Mouse (Mus musculus) left cerebral cortex, adult 6 months (tissue): ENCODE data around the gene Ccdc146. TPM values are rescaled to one million over a fixed set of nuclear protein-coding genes. Genes with fewer than 3 reads are reported as not detected.

Experiments
- long read RNA-seq, 2 experiments: library from polyadenylated mRNA; unstranded; transcript quantifications; one replicate each; pipeline ENCODE4 v2.0.0; 2019 to 2020
- polyA plus RNA-seq: library from polyadenylated mRNA; unstranded; fragments of <200 nt; fragmentation: Nextera tagmentation; gene quantifications from 2 replicates; pipeline ENCODE4 v1.2.3, GENCODE M21; 2021

Ccdc146 gene
- polyA plus RNA-seq: 0.44 and 0.55 TPM in 2 replicates
- long read RNA-seq, experiment 1: 0 reads
- long read RNA-seq, experiment 2, partial matches to known transcripts: 1 of 1 reads
- long read RNA-seq, experiment 2, other reads (novel, unspliced or antisense): 0 of 1 reads

DNA sequence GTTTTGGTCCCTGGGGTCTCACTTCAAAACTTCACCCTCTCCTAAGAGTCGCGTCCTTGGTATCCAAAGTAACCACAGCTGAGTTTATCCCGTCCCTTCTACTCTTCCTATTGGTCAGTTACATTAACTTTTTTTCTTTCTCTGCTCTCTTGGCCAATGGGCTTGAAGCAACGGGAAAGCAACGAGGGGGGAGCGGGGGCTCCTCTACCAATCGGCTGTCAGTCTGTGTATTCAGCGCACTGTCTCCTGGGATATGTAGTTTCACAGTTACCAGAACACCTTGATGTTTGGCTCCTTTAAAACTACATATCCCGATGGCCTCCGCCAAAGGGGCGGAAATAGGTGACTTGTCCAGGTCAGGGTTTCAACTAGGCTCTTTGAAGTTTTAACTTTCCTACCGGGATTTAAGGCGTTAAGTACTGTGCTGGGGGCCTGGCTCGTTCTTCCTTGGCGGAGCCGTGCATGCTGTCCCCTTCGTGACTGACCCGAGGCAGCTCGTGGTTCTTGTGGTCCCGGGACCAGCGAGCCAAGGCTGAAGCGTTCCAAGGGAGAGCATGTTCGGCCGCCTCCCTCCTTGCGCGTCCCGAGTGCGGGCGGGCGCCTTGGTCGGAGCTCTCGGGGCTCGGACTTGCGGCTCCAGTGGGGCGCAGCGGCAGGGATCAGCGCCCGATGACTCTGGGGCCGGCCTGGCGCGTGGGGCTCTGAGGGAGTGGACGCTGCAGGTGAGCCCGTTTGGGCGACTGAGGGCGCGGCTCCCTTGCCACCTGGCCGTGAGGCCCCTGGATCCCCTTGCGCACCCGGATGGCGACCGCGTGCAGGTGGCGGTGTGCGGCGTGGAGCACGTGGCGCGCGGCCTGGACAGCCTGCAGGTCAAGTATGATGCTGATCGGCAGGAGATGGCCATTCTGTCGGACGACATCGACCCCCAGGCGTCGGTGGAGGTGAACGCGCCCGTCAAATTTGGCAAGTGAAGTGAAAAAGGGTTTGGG is at the start of gene Ccdc146, which contains the start of gene Fam185a:
Ccdc146 (minus strand) TSS at position 64 of the 989 bp plus-strand sequence.
Fam185a (plus strand) TSS at position 345 of the 989 bp plus-strand sequence.

GRCm38 (mm10) chr5:21372493-21373179 is 51.8 kb downstream of the Ccdc146 start, which contains the start of gene Fgl2:
Gene Fgl2 (plus strand): TSS chr5:21372642.

Other genes with a start within 250 kb of the Ccdc146 start
- 1.9 and 2.7 TPM in 2 replicates for gene Gsap, start 238.4 kb downstream of the Ccdc146 start, polyA plus RNA-seq
- 0.31 and 1.1 TPM in 2 replicates for gene Fgl2, start 52.0 kb downstream of the Ccdc146 start, polyA plus RNA-seq
- gene Fam185a, start 281 bp upstream of the Ccdc146 start, polyA plus RNA-seq: 7.2 and 7.7 TPM in 2 replicates
- gene Lrrc17, start 118.9 kb upstream of the Ccdc146 start, polyA plus RNA-seq: 0.35 and 0.48 TPM in 2 replicates
- gene Fbxl13, start 221.0 kb upstream of the Ccdc146 start, polyA plus RNA-seq: 0.04 and 0.15 TPM in 2 replicates
- gene Armc10, start 221.1 kb upstream of the Ccdc146 start, polyA plus RNA-seq: 17.6 and 18.7 TPM in 2 replicates